Mouse (Mus musculus): Measurements from ENCODE around the gene Rasal1. TPM values are rescaled to one million over a fixed set of nuclear protein-coding genes. Genes with fewer than 3 reads are reported as not detected.

Rasal1 gene
- polyA plus RNA-seq, 1 experiment from 2014 or later = 0.20 TPM

- H3K4me2 ChIP-seq = peak overlapping the region; percentile 90
- peaks cover 6% of the 10 kb centered on the region for H3K9me3 ChIP-seq
- ATAC-seq (ENCODE audit: low FRiP score) = no peak
- H3K36me3 ChIP-seq (replicated peaks) = peaks cover 19% of the 10 kb centered on the region
- peak overlapping the region; percentile 53 for H3K9ac ChIP-seq
- H3K27me3 ChIP-seq = no peaks in the 10 kb centered on the region
- WGBS = 67% methylated on average over 8 of the region's 8 CpGs
- peak overlapping the region; percentile 74 for H3K4me3 ChIP-seq (replicated peaks)
- H3K27ac ChIP-seq = no peak overlapping the region; the same call in 1 of the 2 replicates
- peaks cover 24% of the 10 kb centered on the region for H3K4me1 ChIP-seq
These were observed 37.2 kb upstream of the Rasal1 start for GRCm38 (mm10) chr5:120611416-120611815.

GRCm38 (mm10) chr5:120612442-120612821 is 36.2 kb upstream of the Rasal1 start, which contains the start of the genes Rita1 and Ddx54:
Gene Rita1 (minus strand): TSS chr5:120612589.
Gene Ddx54 (plus strand): TSS chr5:120612739.
- H3K36me3 ChIP-seq (replicated peaks) = peaks cover 28% of the 10 kb centered on the region
- peak within 1 kb of the TSS; percentile 90 for H3K4me2 ChIP-seq
- peak within 1 kb of the TSS; percentile 65 for H3K9ac ChIP-seq
- peaks cover 24% of the 10 kb centered on the region for H3K4me1 ChIP-seq
- peaks cover 6% of the 10 kb centered on the region for H3K9me3 ChIP-seq
- peak; percentile 90 for ATAC-seq (ENCODE audit: low FRiP score)
- WGBS = 2% methylated on average over 22 of the region's 22 CpGs
- no peaks in the 10 kb centered on the region for H3K27me3 ChIP-seq
- H3K27ac ChIP-seq = peak within 1 kb of the TSS; percentile 77
- H3K4me3 ChIP-seq (replicated peaks) = peak within 1 kb of the TSS; percentile 74

- peak overlapping the region; percentile 65 for H3K9ac ChIP-seq
- peaks cover 24% of the 10 kb centered on the region for H3K4me1 ChIP-seq
- H3K27ac ChIP-seq = peak overlapping the region; percentile 77
- WGBS = under 1% methylated on average over 64 of the region's 69 CpGs
- H3K27me3 ChIP-seq = no peaks in the 10 kb centered on the region
- H3K4me2 ChIP-seq = peak overlapping the region; percentile 90
- H3K9me3 ChIP-seq = peaks cover 6% of the 10 kb centered on the region
- H3K36me3 ChIP-seq (replicated peaks) = peaks cover 31% of the 10 kb centered on the region
- peak; percentile 94 for ATAC-seq (ENCODE audit: low FRiP score)
- peak overlapping the region; percentile 74 for H3K4me3 ChIP-seq (replicated peaks)
These were observed 35.6 kb upstream of the Rasal1 start for GRCm38 (mm10) chr5:120612822-120613604.

- Histone ChIP-seq H3K27me3 (no peaks in the 10 kb centered on the region), H3K4me1 (peaks cover 16% of the 10 kb centered on the region), H3K27ac (no peak overlapping the region), H3K9me3 (peaks cover 6% of the 10 kb centered on the region), H3K36me3 (replicated peaks) (peaks cover 54% of the 10 kb centered on the region), H3K4me2 (no peak overlapping the region), H3K4me3 (replicated peaks) (no peak overlapping the region), H3K9ac (no peak overlapping the region)
- no peak for ATAC-seq (ENCODE audit: low FRiP score)
- 95% methylated on average over 4 of the region's 4 CpGs for WGBS
These were observed 32.7 kb upstream of the Rasal1 start for GRCm38 (mm10) chr5:120615903-120616302.

- H3K9ac ChIP-seq = no peak overlapping the region
- peaks cover 6% of the 10 kb centered on the region for H3K9me3 ChIP-seq
- no peak overlapping the region for H3K27ac ChIP-seq
- peaks cover 4% of the 10 kb centered on the region for H3K4me1 ChIP-seq
- H3K4me2 ChIP-seq = no peak overlapping the region
- peaks cover 82% of the 10 kb centered on the region for H3K36me3 ChIP-seq (replicated peaks)
- WGBS = 85% methylated on average over 12 of the region's 12 CpGs
- H3K27me3 ChIP-seq = no peaks in the 10 kb centered on the region
- ATAC-seq (ENCODE audit: low FRiP score) = no peak
- no peak overlapping the region for H3K4me3 ChIP-seq (replicated peaks)
These were observed 29.8 kb upstream of the Rasal1 start for GRCm38 (mm10) chr5:120618778-120619177.

- H3K4me3 ChIP-seq (replicated peaks) = no peak overlapping the region
- ATAC-seq (ENCODE audit: low FRiP score) = no peak
These were observed 29.4 kb upstream of the Rasal1 start for GRCm38 (mm10) chr5:120619201-120619600.

GRCm38 (mm10) chr5:120620375-120621077 is 28.1 kb upstream of the Rasal1 start:
- Histone ChIP-seq H3K27me3 (no peaks in the 10 kb centered on the region), H3K4me3 (replicated peaks) (no peak overlapping the region), H3K4me2 (no peak overlapping the region), H3K9me3 (peaks cover 6% of the 10 kb centered on the region), H3K27ac (no peak overlapping the region), H3K4me1 (no peaks in the 10 kb centered on the region), H3K9ac (no peak overlapping the region), H3K36me3 (replicated peaks) (peaks cover 96% of the 10 kb centered on the region)
- 72% methylated on average over 18 of the region's 18 CpGs for WGBS
- ATAC-seq (ENCODE audit: low FRiP score) = peak; percentile 25

More at GRCm38 (mm10) chr5:120619201-120619600, 29.4 kb upstream of the Rasal1 start:
- Histone ChIP-seq H3K9me3 (peaks cover 6% of the 10 kb centered on the region), H3K4me2 (no peak overlapping the region), H3K27me3 (no peaks in the 10 kb centered on the region), H3K36me3 (replicated peaks) (peaks cover 86% of the 10 kb centered on the region), H3K4me1 (no peaks in the 10 kb centered on the region), H3K9ac (no peak overlapping the region), H3K27ac (no peak overlapping the region)
- 18% methylated on average over 5 of the region's 5 CpGs for WGBS

GRCm38 (mm10) chr5:120621078-120621765 is 27.4 kb upstream of the Rasal1 start:
- Histone ChIP-seq H3K4me3 (replicated peaks) (no peak overlapping the region), H3K27ac (no peak overlapping the region), H3K9me3 (no peaks in the 10 kb centered on the region), H3K4me1 (no peaks in the 10 kb centered on the region; the same call in 1 of the 2 replicates), H3K27me3 (no peaks in the 10 kb centered on the region), H3K4me2 (no peak overlapping the region), H3K9ac (no peak overlapping the region), H3K36me3 (replicated peaks) (peaks cover 95% of the 10 kb centered on the region)
- ATAC-seq (ENCODE audit: low FRiP score) = no peak
- WGBS = 91% methylated on average over 23 of the region's 23 CpGs

GRCm38 (mm10) chr5:120621846-120622197 is 26.8 kb upstream of the Rasal1 start:
- Histone ChIP-seq H3K27me3 (no peaks in the 10 kb centered on the region), H3K27ac (no peak overlapping the region), H3K36me3 (replicated peaks) (peaks cover 94% of the 10 kb centered on the region), H3K4me2 (no peak overlapping the region), H3K9ac (no peak overlapping the region), H3K4me3 (replicated peaks) (no peak overlapping the region), H3K4me1 (no peaks in the 10 kb centered on the region; the same call in 1 of the 2 replicates), H3K9me3 (no peaks in the 10 kb centered on the region)
- whole genome bisulfite sequencing = 92% methylated on average over 10 of the region's 10 CpGs
- no peak for ATAC-seq (ENCODE audit: low FRiP score)

- Histone ChIP-seq H3K4me1 (no peaks in the 10 kb centered on the region; the same call in 1 of the 2 replicates), H3K4me2 (no peak overlapping the region), H3K9ac (no peak overlapping the region), H3K27ac (no peak overlapping the region), H3K9me3 (no peaks in the 10 kb centered on the region), H3K4me3 (replicated peaks) (no peak overlapping the region), H3K36me3 (replicated peaks) (peaks cover 94% of the 10 kb centered on the region), H3K27me3 (no peaks in the 10 kb centered on the region)
- ATAC-seq (ENCODE audit: low FRiP score) = no peak
- 70% methylated on average over 5 of the region's 5 CpGs for WGBS
These were observed 26.3 kb upstream of the Rasal1 start for GRCm38 (mm10) chr5:120622198-120622851.

GRCm38 (mm10) chr5:120624427-120624826 is 24.2 kb upstream of the Rasal1 start:
- Histone ChIP-seq H3K36me3 (replicated peaks) (peaks cover 80% of the 10 kb centered on the region), H3K9ac (no peak overlapping the region), H3K27me3 (peaks cover 1% of the 10 kb centered on the region; the same call in 1 of the 2 replicates), H3K4me3 (replicated peaks) (no peak overlapping the region), H3K9me3 (no peaks in the 10 kb centered on the region), H3K27ac (no peak overlapping the region), H3K4me2 (no peak overlapping the region), H3K4me1 (no peaks in the 10 kb centered on the region; the same call in none of the 2 replicates)
- WGBS = 95% methylated on average over 10 of the region's 10 CpGs
- no peak for ATAC-seq (ENCODE audit: low FRiP score)
